Mouse (Mus musculus) heart, embryonic 12.5 days (tissue): ENCODE data around the gene Mrpl45. TPM values are rescaled to one million over a fixed set of nuclear protein-coding genes. Genes with fewer than 3 reads are reported as not detected.
"Not testable (repeated sequence)": the region's sequence is repeated elsewhere in the genome, so short reads cannot be mapped to it uniquely, and the experiment has no call there.

Experiments
- ATAC-seq: fragments of 200-750 bp; cut with Nextera tagmentation; 2 replicates; pipeline ENCODE4 v1.8.0; 2017; ENCODE audit warnings: moderate TSS enrichment, moderate library complexity; ENCODE audit not compliant: insufficient number of reproducible peaks, low FRiP score
- H3K27ac ChIP-seq: fragments of 300-500 bp; sonication (generic); 2 replicates; pipeline ENCODE4 v1.5.1; 2016; ENCODE audit warnings: mild to moderate bottlenecking, moderate library complexity; ENCODE audit not compliant: poor library complexity, severe bottlenecking
- H3K27me3 ChIP-seq: fragments of 300-500 bp; sonication (generic); replicated peaks from 2 replicates; pipeline ENCODE4 v1.6.1; 2016; ENCODE audit warnings: mild to moderate bottlenecking, moderate library complexity
- H3K36me3 ChIP-seq: fragments of 300-500 bp; sonication (generic); 2 replicates; pipeline ENCODE4 v1.6.1; 2016; ENCODE audit warnings: mild to moderate bottlenecking, moderate library complexity
- H3K4me1 ChIP-seq: fragments of 300-500 bp; sonication (generic); replicated peaks from 2 replicates; pipeline ENCODE4 v1.6.1; 2016; ENCODE audit warnings: mild to moderate bottlenecking
- H3K4me2 ChIP-seq: fragments of 300-500 bp; sonication (generic); 2 replicates; pipeline ENCODE4 v1.6.1; 2016; ENCODE audit warnings: mild to moderate bottlenecking, moderate library complexity
- H3K4me3 ChIP-seq: fragments of 300-500 bp; sonication (generic); 2 replicates; pipeline ENCODE4 v1.5.1; 2016; ENCODE audit warnings: mild to moderate bottlenecking
- H3K9ac ChIP-seq: fragments of 300-500 bp; sonication (generic); 2 replicates; pipeline ENCODE4 v1.6.1; 2016; ENCODE audit warnings: mild to moderate bottlenecking, moderate library complexity
- H3K9me3 ChIP-seq: fragments of 300-500 bp; sonication (generic); replicated peaks from 2 replicates; pipeline ENCODE4 v1.6.1; 2016; ENCODE audit warnings: mild to moderate bottlenecking, moderate library complexity
- WGBS: fragments of 180-500 bp; shearing (Covaris S2); methylation state at CpG from one replicate; pipeline ENCODE4 v1.1.7; 2016; 5-methylcytosine and 5-hydroxymethylcytosine counted together
- polyA plus RNA-seq: library from polyadenylated mRNA; unstranded; fragments of >200 nt; fragmentation: Nextera tagmentation; extraction: Ambion mirVana; gene quantifications from 2 replicates; pipeline ENCODE4 v1.2.1, GENCODE M21; 2016

Gene Mrpl45
- polyA plus RNA-seq, 1 experiment from 2014 or later, result 63.4 TPM

DNA sequence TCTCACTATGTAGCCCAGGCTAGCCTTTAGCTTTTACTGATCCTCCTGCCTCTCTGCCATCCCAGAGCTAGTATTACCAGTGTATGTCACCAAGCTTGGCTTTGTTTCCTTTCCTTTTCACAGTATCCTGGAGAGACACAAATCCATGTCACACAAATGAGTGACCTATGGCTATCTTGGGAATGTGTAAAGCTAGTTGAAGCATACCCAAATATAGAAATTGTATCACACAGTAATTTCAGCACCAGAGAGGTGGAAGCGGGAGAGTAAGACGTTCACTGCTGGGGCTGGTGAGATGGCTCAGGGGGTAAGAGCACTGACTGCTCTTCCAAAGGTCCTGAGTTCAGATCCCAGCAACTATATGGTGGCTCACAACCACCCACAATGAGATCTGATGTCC lies 15.6 kb upstream of the Mrpl45 start:
- H3K4me3 ChIP-seq, result no peak overlapping the region
- WGBS, result 59% methylated on average over 2 of the region's 2 CpGs
- no peak overlapping the region for H3K9ac ChIP-seq
- H3K4me2 ChIP-seq, result no peak overlapping the region
- peaks cover 19% of the 10 kb centered on the region for H3K4me1 ChIP-seq
- no peak overlapping the region for H3K27ac ChIP-seq
- H3K27me3 ChIP-seq, result no peaks in the 10 kb centered on the region
- H3K36me3 ChIP-seq, result no peaks in the 10 kb centered on the region
- no peak for ATAC-seq
- no peaks in the 10 kb centered on the region for H3K9me3 ChIP-seq

DNA sequence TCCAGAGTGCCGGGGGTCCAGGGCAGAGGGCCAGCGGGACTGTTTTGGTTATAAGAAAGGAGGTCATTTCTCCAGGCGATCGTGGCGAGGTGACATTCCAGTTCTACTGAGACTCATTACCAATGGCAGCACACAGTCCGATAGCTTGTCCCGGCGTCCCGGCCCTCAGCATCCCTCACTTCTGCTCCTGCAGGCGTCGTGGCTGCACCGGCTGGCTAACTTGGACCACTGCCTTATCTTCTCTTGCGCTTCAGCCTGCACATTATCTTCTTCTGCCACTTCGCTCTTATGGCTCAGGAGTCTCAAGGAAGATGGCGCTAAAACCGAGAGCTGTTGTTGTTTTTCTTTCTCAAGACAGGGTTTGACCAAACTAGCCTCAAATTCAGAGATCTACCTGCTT lies 14.1 kb upstream of the Mrpl45 start:
- no peak overlapping the region for H3K4me3 ChIP-seq
- peak overlapping the region; percentile 79 for H3K27ac ChIP-seq
- ATAC-seq, result no peak
- H3K9me3 ChIP-seq, result no peaks in the 10 kb centered on the region
- WGBS, result 67% methylated on average over 16 of the region's 16 CpGs
- H3K4me1 ChIP-seq, result peaks cover 19% of the 10 kb centered on the region
- H3K9ac ChIP-seq, result no peak overlapping the region
- no peaks in the 10 kb centered on the region for H3K36me3 ChIP-seq
- no peaks in the 10 kb centered on the region for H3K27me3 ChIP-seq
- H3K4me2 ChIP-seq, result no peak overlapping the region

GRCm38 (mm10) chr11:97302231-97302781 lies 13.2 kb upstream of the Mrpl45 start:
- H3K36me3 ChIP-seq, result no peaks in the 10 kb centered on the region
- no peaks in the 10 kb centered on the region for H3K27me3 ChIP-seq
- H3K4me2 ChIP-seq, result no peak overlapping the region
- ATAC-seq, result peak; percentile 53
- no peak overlapping the region for H3K4me3 ChIP-seq
- H3K9ac ChIP-seq, result no peak overlapping the region
- peak overlapping the region; percentile 79 for H3K27ac ChIP-seq
- WGBS, result 17% methylated on average over 7 of the region's 7 CpGs
- no peaks in the 10 kb centered on the region for H3K9me3 ChIP-seq
- peaks cover 19% of the 10 kb centered on the region for H3K4me1 ChIP-seq

GRCm38 (mm10) chr11:97304631-97305030 lies 10.9 kb upstream of the Mrpl45 start:
- H3K4me1 ChIP-seq, result peaks cover 25% of the 10 kb centered on the region
- H3K36me3 ChIP-seq, result no peaks in the 10 kb centered on the region
- no peaks in the 10 kb centered on the region for H3K27me3 ChIP-seq
- no peak overlapping the region for H3K27ac ChIP-seq
- H3K4me3 ChIP-seq, result no peak overlapping the region
- no peak overlapping the region for H3K9ac ChIP-seq
- 63% methylated on average over 5 of the region's 5 CpGs for WGBS
- no peaks in the 10 kb centered on the region for H3K9me3 ChIP-seq
- no peak for ATAC-seq
- H3K4me2 ChIP-seq, result no peak overlapping the region

- ATAC-seq, result no peak
- 89% methylated on average over 11 of the region's 11 CpGs for whole genome bisulfite sequencing
- no peak overlapping the region for H3K4me2 ChIP-seq
- no peak overlapping the region for H3K4me3 ChIP-seq
- H3K9me3 ChIP-seq, result no peaks in the 10 kb centered on the region
- no peaks in the 10 kb centered on the region for H3K27me3 ChIP-seq
- H3K27ac ChIP-seq, result no peak overlapping the region
- H3K4me1 ChIP-seq, result peaks cover 24% of the 10 kb centered on the region
- no peaks in the 10 kb centered on the region for H3K36me3 ChIP-seq
- no peak overlapping the region for H3K9ac ChIP-seq
These were observed 8.0 kb upstream of the Mrpl45 start for GRCm38 (mm10) chr11:97307294-97308069.

DNA sequence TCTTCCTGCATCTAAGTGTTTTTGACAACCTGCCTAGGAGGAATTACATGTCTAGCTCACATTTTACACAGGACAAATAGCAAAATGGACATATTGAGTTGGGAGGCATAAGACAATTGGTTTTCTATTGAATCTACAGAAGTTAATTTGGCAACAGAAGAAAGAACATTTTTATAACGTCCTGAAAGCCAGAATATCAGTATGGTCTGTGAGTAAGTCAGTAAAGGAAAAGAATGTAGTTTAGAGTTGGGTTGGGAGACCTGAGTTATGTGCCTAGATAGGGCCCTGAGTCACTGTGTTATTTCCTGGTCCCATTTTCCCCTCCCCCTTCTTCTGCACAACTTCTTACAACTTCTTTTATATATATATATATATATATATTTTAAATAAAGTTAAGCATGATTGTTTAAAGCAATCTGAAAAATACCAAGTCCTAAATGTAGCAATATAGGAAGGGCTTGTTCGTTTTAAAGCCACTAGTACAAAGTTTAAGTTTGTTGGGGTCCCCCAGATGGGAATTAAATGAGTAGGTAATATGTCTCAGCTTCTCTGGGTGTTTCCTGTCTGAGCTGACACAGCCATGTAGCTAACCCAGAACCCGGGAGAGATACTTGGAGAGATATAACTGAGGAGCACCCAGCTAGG lies 6.6 kb upstream of the Mrpl45 start:
- no peak for ATAC-seq
- Histone ChIP-seq H3K4me1 (peaks cover 19% of the 10 kb centered on the region), H3K27ac (peak overlapping the region; percentile 79), H3K4me3 (peak overlapping the region; percentile 51), H3K4me2 (peak overlapping the region; percentile 78), H3K27me3 (no peaks in the 10 kb centered on the region), H3K9ac (peak overlapping the region; percentile 73), H3K9me3 (no peaks in the 10 kb centered on the region), H3K36me3 (no peaks in the 10 kb centered on the region)
- 37% methylated on average over 3 of the region's 3 CpGs for WGBS

- Histone ChIP-seq H3K4me1 (peaks cover 19% of the 10 kb centered on the region), H3K9me3 (no peaks in the 10 kb centered on the region), H3K36me3 (no peaks in the 10 kb centered on the region), H3K27me3 (no peaks in the 10 kb centered on the region), H3K4me3 (peak overlapping the region; percentile 51), H3K9ac (peak overlapping the region; percentile 73), H3K27ac (peak overlapping the region; percentile 79), H3K4me2 (peak overlapping the region; percentile 78)
- 0% methylated on average over 9 of the region's 9 CpGs for WGBS
- peak; percentile 63 for ATAC-seq
These were observed 6.1 kb upstream of the Mrpl45 start for GRCm38 (mm10) chr11:97309451-97309836.

DNA sequence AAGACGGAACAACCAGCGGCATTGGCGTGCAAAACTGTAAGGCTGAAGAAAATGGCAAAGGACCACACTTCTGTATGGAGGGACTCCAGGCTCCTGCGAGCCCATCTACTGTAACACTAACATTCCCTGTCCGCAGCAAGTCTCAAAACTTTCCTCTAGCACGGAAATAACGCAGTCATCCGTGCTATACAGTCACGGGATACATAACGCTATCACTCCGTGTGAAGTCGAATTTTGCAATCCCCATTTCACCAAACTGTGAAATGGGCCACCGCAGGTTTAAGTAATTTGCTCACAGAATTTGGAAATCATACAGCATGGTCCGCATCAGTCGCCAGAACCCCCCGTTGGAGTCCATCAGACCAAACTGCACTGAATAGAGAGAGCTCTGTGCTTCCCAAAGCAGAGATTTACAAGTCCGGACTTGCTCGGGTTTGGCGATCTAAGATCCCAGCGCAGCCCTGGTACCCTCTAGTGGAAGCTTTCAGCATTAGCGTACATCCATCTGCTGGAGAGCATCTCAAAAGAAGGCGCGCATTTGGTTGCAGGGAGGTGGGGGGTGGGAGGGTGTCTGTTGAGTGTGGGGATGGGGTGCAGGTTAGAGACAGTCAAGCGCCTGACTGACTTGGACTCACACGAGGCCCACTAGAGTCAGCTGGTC lies 5.5 kb upstream of the Mrpl45 start:
- peak; percentile 79 for ATAC-seq
- peaks cover 19% of the 10 kb centered on the region for H3K4me1 ChIP-seq
- H3K4me3 ChIP-seq, result peak overlapping the region; percentile 51
- no peaks in the 10 kb centered on the region for H3K36me3 ChIP-seq
- peak overlapping the region; percentile 78 for H3K4me2 ChIP-seq
- H3K9me3 ChIP-seq, result no peaks in the 10 kb centered on the region
- WGBS, result under 1% methylated on average over 25 of the region's 25 CpGs
- H3K27ac ChIP-seq, result peak overlapping the region; percentile 79
- no peaks in the 10 kb centered on the region for H3K27me3 ChIP-seq
- peak overlapping the region; percentile 73 for H3K9ac ChIP-seq

DNA sequence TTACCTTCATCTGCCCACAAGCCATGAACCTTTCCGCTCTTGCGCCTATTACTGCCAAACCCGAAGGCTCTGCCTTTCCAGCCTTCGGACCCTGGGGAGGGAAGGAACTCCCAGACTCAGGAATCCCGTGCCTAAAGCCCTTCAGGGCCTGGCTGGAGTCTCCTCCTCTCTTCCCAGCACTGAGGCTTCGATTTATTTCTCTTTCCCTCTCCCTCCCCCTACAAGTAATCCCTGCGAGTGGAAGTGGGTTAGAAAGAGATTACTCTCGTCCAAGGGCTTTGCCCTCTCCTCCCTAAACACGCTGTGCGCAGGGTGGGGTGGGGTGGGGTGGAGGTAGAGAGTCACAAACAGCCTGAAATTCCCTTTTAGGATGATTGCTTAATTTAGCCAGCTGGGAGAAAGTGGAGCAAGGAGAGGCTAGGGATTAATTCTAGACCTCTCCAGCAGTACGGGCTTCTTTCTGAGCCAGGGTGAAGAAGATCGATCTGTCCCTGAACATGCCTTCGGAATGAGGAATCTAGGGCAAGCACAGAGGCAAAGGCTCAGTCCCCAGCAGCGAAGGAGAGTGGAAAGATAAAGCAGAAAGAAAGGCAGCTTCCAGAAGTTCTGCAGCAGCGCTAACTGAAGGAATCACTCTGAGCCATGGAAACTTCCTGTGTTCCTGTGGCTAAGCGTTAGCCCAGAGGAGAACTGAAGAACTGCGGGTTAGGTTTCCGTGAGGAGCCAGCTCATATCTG lies 4.5 kb upstream of the Mrpl45 start:
- H3K27me3 ChIP-seq, result no peaks in the 10 kb centered on the region
- H3K27ac ChIP-seq, result peak overlapping the region; percentile 76
- H3K4me2 ChIP-seq, result peak overlapping the region; percentile 78
- peak overlapping the region; percentile 51 for H3K4me3 ChIP-seq
- no peaks in the 10 kb centered on the region for H3K9me3 ChIP-seq
- no peak for ATAC-seq
- H3K9ac ChIP-seq, result peak overlapping the region; percentile 69
- H3K4me1 ChIP-seq, result peaks cover 19% of the 10 kb centered on the region
- WGBS, result 2% methylated on average over 18 of the region's 18 CpGs
- H3K36me3 ChIP-seq, result no peaks in the 10 kb centered on the region

GRCm38 (mm10) chr11:97312871-97313270 lies 2.6 kb upstream of the Mrpl45 start:
- H3K9ac ChIP-seq, H3K36me3 ChIP-seq, H3K27me3 ChIP-seq, H3K9me3 ChIP-seq, H3K27ac ChIP-seq, H3K4me2 ChIP-seq, ATAC-seq, H3K4me3 ChIP-seq: not testable (repeated sequence)
- H3K4me1 ChIP-seq, result peaks cover 19% of the 10 kb centered on the region
- WGBS, result 60% methylated on average over 1 of the region's 1 CpGs
